Mouse (Mus musculus): ENCODE results near the gene Col18a1.

DNA sequence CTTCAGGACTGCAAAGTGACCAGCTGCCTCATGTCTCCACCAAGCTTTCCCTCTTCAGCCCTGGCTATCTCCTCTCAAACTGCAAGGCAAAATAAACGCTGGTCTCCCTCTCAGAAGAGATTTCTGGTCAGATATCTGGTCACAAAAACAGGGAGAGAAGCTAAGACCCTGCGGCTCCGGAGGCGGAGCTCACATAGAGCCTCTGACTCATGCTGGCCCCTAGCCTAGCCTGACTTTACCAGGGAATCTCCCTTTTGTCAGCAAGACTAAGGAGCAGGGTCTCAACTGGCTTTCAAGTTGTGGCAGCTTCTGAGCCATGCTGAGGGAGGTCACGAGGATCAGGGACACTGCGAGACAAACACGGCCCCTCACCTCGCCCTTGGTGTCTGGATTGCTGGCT, 77.0 kb downstream of the Col18a1 start:
- TF ChIP-seq CTCF (conservative IDR thresholded peaks at IDR 0.05; ENCODE audit: insufficient read depth, insufficient read length, low read depth, low read length) (no peak), POLR2A (IDR thresholded peaks at IDR 0.05; ENCODE audit: low read depth, low read length) (no peak)
